Mouse (Mus musculus) liver, adult 2 months (tissue): ENCODE measurements around the gene Mindy3. TPM values are rescaled to one million over a fixed set of nuclear protein-coding genes. Genes with fewer than 3 reads are reported as not detected.

Experiments
- DNase-seq: peaks from one replicate; pipeline ENCODE4 v3.0.0-alpha.2; 2011; ENCODE audit warnings: low read depth, low spot score; ENCODE audit errors: extremely low read depth
- H3K27ac ChIP-seq: fragments of 200-500 bp; replicated peaks from 2 replicates; pipeline ENCODE4 v1.5.1; 2012; ENCODE audit warnings: low read depth, mild to moderate bottlenecking, control low read depth, inconsistent platforms, low read length; ENCODE audit not compliant: insufficient read depth
- H3K27me3 ChIP-seq: fragments of 200-500 bp; 2 replicates; pipeline ENCODE4 v1.6.1; 2012; ENCODE audit warnings: mild to moderate bottlenecking, moderate library complexity, low read length, inconsistent platforms; ENCODE audit not compliant: control insufficient read depth, insufficient read depth
- H3K36me3 ChIP-seq: fragments of 200-500 bp; 2 replicates; pipeline ENCODE4 v1.6.1; 2012; ENCODE audit warnings: low read length, inconsistent platforms; ENCODE audit not compliant: control insufficient read depth, insufficient read depth
- H3K4me1 ChIP-seq: fragments of 200-500 bp; 2 replicates; pipeline ENCODE4 v1.6.1; 2011; ENCODE audit warnings: low read length; ENCODE audit not compliant: control insufficient read depth, insufficient read depth
- H3K4me3 ChIP-seq: fragments of 200-500 bp; 2 replicates; pipeline ENCODE4 v1.5.1; 2011; ENCODE audit warnings: low read depth, mild to moderate bottlenecking, control low read depth, low read length, moderate library complexity; ENCODE audit not compliant: insufficient read depth
- H3K79me2 ChIP-seq: fragments of 200-500 bp; 2 replicates; pipeline ENCODE4 v1.6.1; 2012; ENCODE audit warnings: inconsistent platforms, mild to moderate bottlenecking, low read length, moderate library complexity; ENCODE audit not compliant: control insufficient read depth, insufficient read depth
- H3K9ac ChIP-seq: fragments of 200-500 bp; 2 replicates; pipeline ENCODE4 v1.6.1; 2012; ENCODE audit warnings: low read depth, mild to moderate bottlenecking, control low read depth, inconsistent platforms, low read length
- CTCF ChIP-seq: fragments of 200-500 bp; IDR thresholded peaks from 2 replicates; pipeline ENCODE4 v1.5.1; 2011; ENCODE audit warnings: low read depth, low read length, control low read depth
- POLR2A ChIP-seq: fragments of 200-500 bp; IDR thresholded peaks from 2 replicates; pipeline ENCODE4 v1.6.1; 2011; ENCODE audit warnings: low read length, control low read depth; ENCODE audit not compliant: insufficient read depth; ENCODE audit errors: extremely low read depth
- WGBS: fragments of 180-500 bp; shearing (Covaris S2); methylation state at CpG from one replicate; pipeline ENCODE4 v1.1.7; 2018; 5-methylcytosine and 5-hydroxymethylcytosine counted together
- polyA plus RNA-seq: library from polyadenylated mRNA; depleted of rRNA; stranded (reverse); fragments of >200 nt; gene quantifications from 2 replicates; pipeline ENCODE4 v1.2.3, GENCODE M21; 2012
- total RNA-seq: library from RNA; depleted of rRNA; stranded (reverse); fragments of >200 nt; gene quantifications from 2 replicates; pipeline ENCODE4 v1.2.3, GENCODE M21; 2014

Gene Mindy3
- total and polyA plus RNA-seq, 2 experiments, result 20.3 to 46.4 TPM

GRCm38 (mm10) chr2:12331962-12332361 is 87.3 kb downstream of the Mindy3 start:
- no peaks in the 10 kb centered on the region for H3K36me3 ChIP-seq

GRCm38 (mm10) chr2:12329620-12330019 is 89.7 kb downstream of the Mindy3 start:
- H3K4me1 ChIP-seq, result peaks cover 3% of the 10 kb centered on the region; the same call in 1 of the 2 replicates
- TF ChIP-seq CTCF (no peak), POLR2A (no peak)
- DNase-seq, result no peak
- no peaks in the 10 kb centered on the region for H3K27me3 ChIP-seq
- 80% methylated on average over 2 of the region's 2 CpGs for WGBS
- no peak overlapping the region for H3K9ac ChIP-seq
- H3K36me3 ChIP-seq, result no peaks in the 10 kb centered on the region
- no peak overlapping the region for H3K4me3 ChIP-seq
- no peak overlapping the region for H3K27ac ChIP-seq
- H3K79me2 ChIP-seq, result no peaks in the 10 kb centered on the region

More at GRCm38 (mm10) chr2:12331962-12332361, 87.3 kb downstream of the Mindy3 start:
- H3K79me2 ChIP-seq, result no peaks in the 10 kb centered on the region
- no peak for TF ChIP-seq CTCF
- no peak for TF ChIP-seq POLR2A
- H3K27me3 ChIP-seq, result no peaks in the 10 kb centered on the region
- H3K9ac ChIP-seq, result no peak overlapping the region
- no peak overlapping the region for H3K27ac ChIP-seq
- no peak for DNase-seq
- peaks cover 3% of the 10 kb centered on the region; the same call in 1 of the 2 replicates for H3K4me1 ChIP-seq
- WGBS, result 66% methylated on average over 2 of the region's 2 CpGs
- no peak overlapping the region for H3K4me3 ChIP-seq

GRCm38 (mm10) chr2:12329068-12329407 is 90.2 kb downstream of the Mindy3 start:
- H3K4me1 ChIP-seq, result peaks cover 3% of the 10 kb centered on the region; the same call in 1 of the 2 replicates
- 65% methylated on average over 5 of the region's 5 CpGs for WGBS
- no peak for TF ChIP-seq CTCF
- no peak for TF ChIP-seq POLR2A
- DNase-seq, result no peak
- H3K27me3 ChIP-seq, result no peaks in the 10 kb centered on the region
- H3K79me2 ChIP-seq, result no peaks in the 10 kb centered on the region
- H3K9ac ChIP-seq, result no peak overlapping the region
- H3K36me3 ChIP-seq, result no peaks in the 10 kb centered on the region
- no peak overlapping the region for H3K4me3 ChIP-seq
- no peak overlapping the region for H3K27ac ChIP-seq

GRCm38 (mm10) chr2:12328355-12329067 is 90.8 kb downstream of the Mindy3 start:
- 45% methylated on average over 8 of the region's 8 CpGs for WGBS
- Histone ChIP-seq H3K27ac (no peak overlapping the region), H3K36me3 (no peaks in the 10 kb centered on the region), H3K79me2 (no peaks in the 10 kb centered on the region), H3K4me3 (no peak overlapping the region), H3K4me1 (peaks cover 3% of the 10 kb centered on the region; the same call in 1 of the 2 replicates), H3K9ac (no peak overlapping the region), H3K27me3 (no peaks in the 10 kb centered on the region)
- TF ChIP-seq POLR2A (no peak), CTCF (no peak)
- DNase-seq, result no peak

- H3K4me1 ChIP-seq, result peaks cover 3% of the 10 kb centered on the region; the same call in 1 of the 2 replicates
- H3K79me2 ChIP-seq, result no peaks in the 10 kb centered on the region
- H3K27me3 ChIP-seq, result no peaks in the 10 kb centered on the region
- TF ChIP-seq CTCF, result no peak
- TF ChIP-seq POLR2A, result no peak
- WGBS, result 53% methylated on average over 11 of the region's 11 CpGs
- H3K9ac ChIP-seq, result no peak overlapping the region
- no peak overlapping the region for H3K4me3 ChIP-seq
- H3K36me3 ChIP-seq, result no peaks in the 10 kb centered on the region
- H3K27ac ChIP-seq, result no peak overlapping the region
- no peak for DNase-seq
Observed at GRCm38 (mm10) chr2:12327691-12328354, 91.4 kb downstream of the Mindy3 start.

- no peak for DNase-seq
- peaks cover 3% of the 10 kb centered on the region; the same call in 1 of the 2 replicates for H3K4me1 ChIP-seq
- H3K9ac ChIP-seq, result no peak overlapping the region
- H3K27ac ChIP-seq, result no peak overlapping the region
- TF ChIP-seq CTCF (no peak), POLR2A (no peak)
- WGBS, result 22% methylated on average over 10 of the region's 10 CpGs
- no peaks in the 10 kb centered on the region for H3K79me2 ChIP-seq
- H3K27me3 ChIP-seq, result no peaks in the 10 kb centered on the region
- no peaks in the 10 kb centered on the region for H3K36me3 ChIP-seq
- no peak overlapping the region for H3K4me3 ChIP-seq
Observed at GRCm38 (mm10) chr2:12327216-12327615, 92.1 kb downstream of the Mindy3 start.
